Mouse (Mus musculus): ENCODE measurements around the gene Lhfp.

DNA sequence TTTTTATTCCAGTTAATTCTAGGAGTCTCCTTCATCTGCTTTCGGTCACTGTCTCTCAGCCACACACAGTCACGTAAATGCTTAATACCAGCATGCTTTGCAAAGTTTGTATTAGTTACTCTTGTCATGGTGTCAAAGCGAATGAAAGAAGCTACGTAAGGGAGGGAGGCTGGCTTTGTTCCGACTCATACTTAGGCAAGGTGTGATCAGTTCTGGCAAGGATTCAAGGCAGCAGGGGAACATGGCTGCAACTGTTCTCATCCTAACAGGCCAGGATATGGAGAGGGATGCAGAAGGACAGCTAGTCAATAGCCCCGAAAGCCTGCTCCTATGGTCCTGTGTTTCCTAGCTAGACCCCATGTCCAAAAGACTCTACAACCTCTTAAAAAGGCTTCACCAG, 39.0 kb downstream of the Lhfp start:
- TF ChIP-seq CTCF (conservative IDR thresholded peaks at IDR 0.05; ENCODE audit: low read length) (no peak), POU5F1 (IDR thresholded peaks at IDR 0.05; ENCODE audit: borderline replicate concordance, low read length) (no peak), NANOG (IDR thresholded peaks at IDR 0.05; ENCODE audit: borderline replicate concordance, low read length) (no peak)

All from E14TG2a.4 (cell line).